In the genomic region with DNA sequence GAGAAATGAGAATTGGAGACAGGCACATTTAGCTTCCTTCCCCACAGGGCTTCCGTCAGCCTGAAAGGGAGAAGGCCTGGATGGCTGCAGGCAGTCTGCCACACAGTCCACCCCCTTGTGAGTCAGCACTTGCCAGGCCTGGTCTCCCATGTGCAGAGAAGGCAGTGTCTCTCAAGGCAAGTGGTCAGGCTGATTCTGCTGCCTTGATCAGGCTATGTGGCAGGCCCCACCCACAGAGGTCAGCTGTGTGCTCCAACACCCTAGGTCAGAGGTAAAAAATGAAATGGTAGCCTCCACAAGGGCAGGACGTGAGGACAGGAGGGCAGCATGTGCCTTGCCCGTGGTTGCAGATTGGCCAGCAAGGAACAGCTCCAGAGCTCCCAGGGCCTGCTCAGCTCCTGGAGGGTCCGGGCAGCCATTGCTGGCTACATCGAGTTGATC, we compare ENCODE assay signal across 9 mouse cellular contexts.
DNase-seq lines count a peak whose midpoint lies in the region; ATAC-seq lines count a peak whose summit lies in the region.
"Had no signal": no experiment of that assay in that cellular context is flagged by ENCODE, and none has a peak within 500 bp of the region (broad histone marks: within the 10 kb centered on the region; RNA-seq: fewer than 3 reads in every experiment).

No protein-coding gene starts in this region.

- WGBS in forebrain, embryonic 10.5 days = 79% methylated on average over 5 of the region's 5 CpGs
- WGBS in forebrain, embryonic 13.5 days = 66% methylated on average over 5 of the region's 5 CpGs
- 56% methylated on average over 5 of the region's 5 CpGs for WGBS in liver, embryonic 11.5 days
- WGBS in stomach, embryonic 15.5 days = 85% methylated on average over 5 of the region's 5 CpGs

- H3K27me3 ChIP-seq in forebrain, embryonic 10.5 days (ENCODE audit: poor library complexity, severe bottlenecking) = no peaks in the 10 kb centered on the region
- no peaks in the 10 kb centered on the region for H3K27me3 ChIP-seq in forebrain, embryonic 13.5 days
- H3K27me3 ChIP-seq in liver, embryonic 11.5 days (replicated peaks; ENCODE audit: control insufficient read depth, insufficient read depth, low read length) = no peaks in the 10 kb centered on the region
- no peaks in the 10 kb centered on the region for H3K27me3 ChIP-seq in stomach, embryonic 15.5 days (replicated peaks)
- H3K27me3 ChIP-seq: midbrain, embryonic 12.5 days had no signal

- no peak overlapping the region for H3K4me3 ChIP-seq in forebrain, embryonic 10.5 days
- H3K4me3 ChIP-seq in forebrain, embryonic 13.5 days = no peak overlapping the region
- no peak overlapping the region for H3K4me3 ChIP-seq in liver, embryonic 11.5 days (ENCODE audit: low read depth, low read length)
- H3K4me3 ChIP-seq in stomach, embryonic 15.5 days (replicated peaks) = no peak overlapping the region
- H3K4me3 ChIP-seq: midbrain, embryonic 12.5 days had no signal

- no peak for DNase-seq in forebrain, embryonic 10.5 days (ENCODE audit: extremely low spot score, low spot score)
- DNase-seq in A20 (ENCODE audit: low read depth, low spot score) = peak; percentile 47
- peak; percentile 46 to 54 for DNase-seq in heart, postnatal 36 days
- no peak for DNase-seq in liver, embryonic 11.5 days (ENCODE audit: low spot score)
- DNase-seq in testis, postnatal 14 days (ENCODE audit: low spot score) = no peak

- no peak for ATAC-seq in forebrain, embryonic 13.5 days
- ATAC-seq in erythroid progenitor cell, adult 5-6 weeks (replicated peaks; ENCODE audit: low FRiP score, poor library complexity, severe bottlenecking) = peak; percentile 64
- peak; percentile 27 for ATAC-seq in liver, embryonic 11.5 days (replicated peaks; ENCODE audit: low FRiP score)
- 0 out of 2 replicates have a peak, but pooled peaks have one; percentile 23 for ATAC-seq in stomach, embryonic 15.5 days (ENCODE audit: insufficient read depth, low FRiP score, low read depth)

- no peaks in the 10 kb centered on the region for H3K9me3 ChIP-seq in forebrain, embryonic 10.5 days
- 0 out of 2 replicates have a peak, but pooled peaks cover under 1% of the 10 kb centered on the region for H3K9me3 ChIP-seq in forebrain, embryonic 13.5 days (replicated peaks)
- H3K9me3 ChIP-seq in liver, embryonic 11.5 days (ENCODE audit: control insufficient read depth, low read length) = no peaks in the 10 kb centered on the region
- H3K9me3 ChIP-seq in stomach, embryonic 15.5 days = no peaks in the 10 kb centered on the region
- H3K9me3 ChIP-seq: midbrain, embryonic 12.5 days had no signal

- peaks cover 29% of the 10 kb centered on the region for H3K4me1 ChIP-seq in forebrain, embryonic 10.5 days
- no peaks in the 10 kb centered on the region for H3K4me1 ChIP-seq in forebrain, embryonic 13.5 days
- H3K4me1 ChIP-seq in liver, embryonic 11.5 days (replicated peaks; ENCODE audit: control insufficient read depth, insufficient read depth, low read length) = peaks cover 63% of the 10 kb centered on the region
- H3K4me1 ChIP-seq in stomach, embryonic 15.5 days = 0 out of 2 replicates have a peak, but pooled peaks cover 8% of the 10 kb centered on the region

- no peaks in the 10 kb centered on the region for H3K36me3 ChIP-seq in forebrain, embryonic 10.5 days (replicated peaks)
- no peaks in the 10 kb centered on the region for H3K36me3 ChIP-seq in forebrain, embryonic 13.5 days (ENCODE audit: poor library complexity, severe bottlenecking)
- no peaks in the 10 kb centered on the region for H3K36me3 ChIP-seq in liver, embryonic 11.5 days (ENCODE audit: control insufficient read depth, insufficient read depth, low read length)
- no peaks in the 10 kb centered on the region for H3K36me3 ChIP-seq in stomach, embryonic 15.5 days
- H3K36me3 ChIP-seq: midbrain, embryonic 12.5 days had no signal

- peak overlapping the region; percentile 69 for H3K27ac ChIP-seq in forebrain, embryonic 10.5 days
- H3K27ac ChIP-seq in forebrain, embryonic 13.5 days = no peak overlapping the region
- H3K27ac ChIP-seq in liver, embryonic 11.5 days (ENCODE audit: low read depth, low read length) = peak overlapping the region; percentile 52
- H3K27ac ChIP-seq in stomach, embryonic 15.5 days = no peak overlapping the region
- H3K27ac ChIP-seq: midbrain, embryonic 12.5 days had no signal

- H3K9ac ChIP-seq in forebrain, embryonic 13.5 days = no peak overlapping the region
- H3K9ac ChIP-seq in liver, embryonic 11.5 days (ENCODE audit: low read depth, low read length) = peak overlapping the region; percentile 31
- no peak overlapping the region for H3K9ac ChIP-seq in stomach, embryonic 15.5 days
- H3K9ac ChIP-seq: midbrain, embryonic 12.5 days had no signal

- no peak overlapping the region for H3K4me2 ChIP-seq in forebrain, embryonic 13.5 days
- H3K4me2 ChIP-seq in liver, embryonic 11.5 days = no peak overlapping the region
- no peak overlapping the region for H3K4me2 ChIP-seq in stomach, embryonic 15.5 days
- H3K4me2 ChIP-seq: midbrain, embryonic 12.5 days had no signal

- intact Hi-C loops in heart, postnatal 36 days (cut with DNase I) = loop anchor here (5.0 kb wide), 2 partner anchors 42 to 92 kb away; partner anchors contain the start of gene Chsy1

Comparison
In these comparisons a context has a peak if more than half of its experiments do, and no peak if none do; other contexts are left out.
1. H3K27ac ChIP-seq: peak in forebrain, embryonic 10.5 days (single experiment) and liver, embryonic 11.5 days (single experiment); none in forebrain, embryonic 13.5 days (single experiment) and stomach, embryonic 15.5 days (single experiment).
2. DNase-seq: peak in A20 (single experiment) and heart, postnatal 36 days (2 of 2); none in forebrain, embryonic 10.5 days (single experiment), liver, embryonic 11.5 days (single experiment) and testis, postnatal 14 days (single experiment).